Mouse (Mus musculus) hindbrain, embryonic 11.5 days (tissue): ENCODE results near the gene Osbpl5. TPM values are rescaled to one million over a fixed set of nuclear protein-coding genes. Genes with fewer than 3 reads are reported as not detected.

Experiments
- ATAC-seq: fragments of 200-750 bp; cut with Nextera tagmentation; 2 replicates; pipeline ENCODE4 v1.8.0; 2017; ENCODE audit warnings: mild to moderate bottlenecking, moderate TSS enrichment, moderate library complexity; ENCODE audit not compliant: low FRiP score
- DNase-seq: peaks from one replicate; pipeline ENCODE4 v3.0.0-alpha.2; 2015; ENCODE audit warnings: low spot score
- H3K27ac ChIP-seq: fragments of 300-500 bp; sonication (generic); 2 replicates; pipeline ENCODE4 v1.5.1; 2014; ENCODE audit warnings: mild to moderate bottlenecking, low read depth, low read length
- H3K27me3 ChIP-seq: fragments of 300-500 bp; sonication (generic); 2 replicates; pipeline ENCODE4 v1.6.1; 2014; ENCODE audit warnings: mild to moderate bottlenecking, low read length, moderate library complexity, mixed read lengths; ENCODE audit not compliant: control insufficient read depth, insufficient read depth
- H3K36me3 ChIP-seq: fragments of 300-500 bp; sonication (generic); 2 replicates; pipeline ENCODE4 v1.6.1; 2014; ENCODE audit warnings: mild to moderate bottlenecking, low read length, moderate library complexity, mixed read lengths; ENCODE audit not compliant: control insufficient read depth, insufficient read depth
- H3K4me1 ChIP-seq: fragments of 300-500 bp; sonication (generic); replicated peaks from 2 replicates; pipeline ENCODE4 v1.6.1; 2014; ENCODE audit warnings: low read length, mixed read lengths; ENCODE audit not compliant: control insufficient read depth, insufficient read depth
- H3K4me2 ChIP-seq: fragments of 300-500 bp; sonication (generic); replicated peaks from 2 replicates; pipeline ENCODE4 v1.6.1; 2014; ENCODE audit warnings: mild to moderate bottlenecking, low read depth, low read length
- H3K4me3 ChIP-seq: fragments of 300-500 bp; sonication (generic); 2 replicates; pipeline ENCODE4 v1.5.1; 2014; ENCODE audit warnings: low read depth, low read length
- H3K9ac ChIP-seq: fragments of 300-500 bp; sonication (generic); 2 replicates; pipeline ENCODE4 v1.6.1; 2014; ENCODE audit warnings: low read depth, low read length
- H3K9me3 ChIP-seq: fragments of 300-500 bp; sonication (generic); 2 replicates; pipeline ENCODE4 v1.6.1; 2016; ENCODE audit warnings: low read length; ENCODE audit not compliant: control insufficient read depth
- WGBS: fragments of 180-500 bp; shearing (Covaris S2); extraction: QIAGEN DNeasy Blood & Tissue Kit; methylation state at CpG from one replicate; pipeline ENCODE4 v1.1.7; 2014; 5-methylcytosine and 5-hydroxymethylcytosine counted together
- polyA plus RNA-seq: library from polyadenylated mRNA; unstranded; fragments of >200 nt; fragmentation: Nextera tagmentation; extraction: Ambion mirVana; gene quantifications from 2 replicates; pipeline ENCODE4 v1.2.1, GENCODE M21; 2014

The Osbpl5 gene
- polyA plus RNA-seq, 1 experiment from 2014 or later: 13.7 TPM

GRCm38 (mm10) chr7:143709395-143709794, 47.4 kb downstream of the Osbpl5 start:
- ATAC-seq: no peak
- H3K4me1 ChIP-seq: no peaks in the 10 kb centered on the region
- 89% methylated on average over 7 of the region's 7 CpGs for WGBS
- no peaks in the 10 kb centered on the region for H3K27me3 ChIP-seq
- H3K27ac ChIP-seq: no peak overlapping the region
- no peak overlapping the region for H3K4me3 ChIP-seq
- no peaks in the 10 kb centered on the region for H3K9me3 ChIP-seq
- no peak for DNase-seq
- no peak overlapping the region for H3K9ac ChIP-seq
- no peak overlapping the region for H3K4me2 ChIP-seq
- H3K36me3 ChIP-seq: no peaks in the 10 kb centered on the region

GRCm38 (mm10) chr7:143706697-143707438, 49.9 kb downstream of the Osbpl5 start:
- peak; percentile 66 for ATAC-seq
- H3K9me3 ChIP-seq: no peaks in the 10 kb centered on the region
- WGBS: 42% methylated on average over 7 of the region's 7 CpGs

GRCm38 (mm10) chr7:143696140-143696539, 60.6 kb downstream of the Osbpl5 start:
- no peak overlapping the region for H3K4me3 ChIP-seq
- H3K9ac ChIP-seq: no peak overlapping the region
- peaks cover 3% of the 10 kb centered on the region; the same call in 1 of the 2 replicates for H3K36me3 ChIP-seq
- no peaks in the 10 kb centered on the region for H3K27me3 ChIP-seq
- H3K4me2 ChIP-seq: no peak overlapping the region
- DNase-seq: peak; percentile 41
- H3K27ac ChIP-seq: no peak overlapping the region
- H3K4me1 ChIP-seq: no peaks in the 10 kb centered on the region
- 68% methylated on average over 2 of the region's 2 CpGs for WGBS
- ATAC-seq: no peak
- no peaks in the 10 kb centered on the region; the same call in 1 of the 2 replicates for H3K9me3 ChIP-seq

More at GRCm38 (mm10) chr7:143706697-143707438, 49.9 kb downstream of the Osbpl5 start:
- no peaks in the 10 kb centered on the region for H3K27me3 ChIP-seq
- H3K4me1 ChIP-seq: no peaks in the 10 kb centered on the region
- DNase-seq: peak; percentile 97
- H3K36me3 ChIP-seq: no peaks in the 10 kb centered on the region
- H3K4me3 ChIP-seq: no peak overlapping the region
- no peak overlapping the region for H3K4me2 ChIP-seq
- no peak overlapping the region for H3K27ac ChIP-seq
- no peak overlapping the region for H3K9ac ChIP-seq

DNA sequence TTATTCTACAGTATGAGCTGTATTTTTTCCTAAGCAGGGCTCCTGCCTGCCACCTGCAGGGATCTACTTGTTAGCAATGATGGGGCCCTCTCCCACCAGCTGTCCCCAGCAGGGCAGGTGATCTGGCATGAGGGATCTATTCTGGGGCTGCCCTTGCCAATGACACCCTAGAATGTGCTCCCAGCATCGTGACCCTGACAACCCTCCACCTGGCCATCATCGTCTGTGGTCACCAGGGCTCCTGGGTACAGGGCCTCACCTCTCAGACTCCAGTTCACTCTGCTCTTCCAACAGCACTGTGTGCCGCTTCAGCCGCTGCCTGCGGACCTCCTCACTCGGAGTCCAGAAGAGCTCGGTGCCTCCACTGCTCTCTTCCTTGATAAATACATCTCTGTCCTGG, 62.2 kb downstream of the Osbpl5 start:
- Histone ChIP-seq H3K36me3 (peaks cover 3% of the 10 kb centered on the region; the same call in 1 of the 2 replicates), H3K4me3 (no peak overlapping the region), H3K27ac (no peak overlapping the region), H3K9ac (no peak overlapping the region), H3K4me2 (no peak overlapping the region), H3K9me3 (no peaks in the 10 kb centered on the region; the same call in 1 of the 2 replicates), H3K27me3 (no peaks in the 10 kb centered on the region), H3K4me1 (no peaks in the 10 kb centered on the region)
- WGBS: 89% methylated on average over 7 of the region's 7 CpGs
- DNase-seq: no peak
- no peak for ATAC-seq

DNA sequence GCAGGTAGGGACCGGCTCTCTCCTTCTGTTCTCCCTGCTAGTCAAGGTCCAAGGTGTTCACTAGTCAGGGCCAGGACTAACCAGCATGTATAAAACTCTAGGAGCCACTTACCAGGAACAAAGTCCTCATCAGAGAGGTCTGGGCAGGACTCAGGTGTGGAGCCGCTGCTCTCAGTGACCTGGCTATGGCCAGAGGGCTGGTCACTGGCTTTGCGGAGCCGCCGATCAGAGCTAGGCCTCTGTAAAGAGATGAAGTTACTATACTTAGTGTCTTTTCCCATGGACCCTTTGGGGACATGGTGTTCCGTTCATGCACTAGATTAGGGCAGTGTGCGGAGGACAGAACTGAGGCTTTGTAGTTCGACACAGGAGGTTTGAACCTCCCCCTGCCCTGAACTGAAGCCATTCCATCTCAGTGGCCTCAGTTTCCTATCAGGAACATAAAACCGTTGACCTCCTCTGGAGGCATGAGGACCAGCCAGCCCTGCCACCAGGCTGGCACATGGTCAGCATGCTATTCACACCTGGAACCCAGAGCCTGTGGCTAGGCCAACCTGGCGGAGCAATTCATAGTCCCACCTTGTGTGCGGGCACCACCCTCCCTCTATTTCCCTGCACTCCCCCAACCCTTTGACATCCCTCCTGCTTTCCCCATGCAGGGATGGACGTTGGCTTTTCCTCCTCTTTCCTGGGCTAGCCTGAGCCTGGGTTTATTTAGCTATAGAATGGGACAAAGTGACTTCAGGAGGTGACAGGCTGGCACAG, 63.9 kb downstream of the Osbpl5 start:
- Histone ChIP-seq H3K4me1 (no peaks in the 10 kb centered on the region), H3K36me3 (peaks cover 3% of the 10 kb centered on the region; the same call in 1 of the 2 replicates), H3K9ac (no peak overlapping the region), H3K4me2 (no peak overlapping the region), H3K27me3 (no peaks in the 10 kb centered on the region), H3K4me3 (no peak overlapping the region), H3K27ac (no peak overlapping the region), H3K9me3 (no peaks in the 10 kb centered on the region; the same call in 1 of the 2 replicates)
- DNase-seq: no peak
- 89% methylated on average over 12 of the region's 12 CpGs for WGBS
- no peak for ATAC-seq

- no peak for ATAC-seq
- DNase-seq: no peak
- Histone ChIP-seq H3K9me3 (no peaks in the 10 kb centered on the region; the same call in 1 of the 2 replicates), H3K4me1 (no peaks in the 10 kb centered on the region), H3K9ac (no peak overlapping the region), H3K4me3 (no peak overlapping the region), H3K4me2 (no peak overlapping the region), H3K27me3 (no peaks in the 10 kb centered on the region), H3K27ac (no peak overlapping the region), H3K36me3 (peaks cover 3% of the 10 kb centered on the region; the same call in 1 of the 2 replicates)
- 93% methylated on average over 4 of the region's 4 CpGs for WGBS
Measured at GRCm38 (mm10) chr7:143691909-143692308, 64.9 kb downstream of the Osbpl5 start.

DNA sequence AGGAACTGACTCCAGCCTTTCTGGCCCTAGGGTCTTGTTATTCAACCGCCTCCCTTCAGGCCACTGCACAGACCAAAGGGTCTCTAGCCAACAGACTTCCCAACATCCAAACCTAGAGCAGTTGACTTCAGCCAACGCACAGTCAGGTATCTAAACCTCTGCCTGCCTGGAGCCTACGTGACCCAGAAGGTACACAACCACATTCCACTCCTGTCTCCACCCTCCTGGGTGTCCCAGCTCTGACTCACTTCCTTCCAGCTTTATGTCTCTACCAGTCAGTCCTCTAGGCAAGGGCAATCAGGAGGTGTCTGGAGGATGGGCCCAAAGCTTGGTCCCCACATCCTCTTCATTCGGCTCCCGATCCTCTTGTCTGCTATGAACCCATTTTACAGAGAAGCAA, 65.6 kb downstream of the Osbpl5 start:
- H3K4me3 ChIP-seq: no peak overlapping the region
- H3K9ac ChIP-seq: no peak overlapping the region
- H3K27ac ChIP-seq: no peak overlapping the region
- H3K4me1 ChIP-seq: no peaks in the 10 kb centered on the region
- H3K4me2 ChIP-seq: no peak overlapping the region
- WGBS: 91% methylated on average over 5 of the region's 5 CpGs
- H3K36me3 ChIP-seq: peaks cover 3% of the 10 kb centered on the region; the same call in 1 of the 2 replicates
- DNase-seq (no peak), ATAC-seq (no peak)
- no peaks in the 10 kb centered on the region; the same call in 1 of the 2 replicates for H3K9me3 ChIP-seq
- no peaks in the 10 kb centered on the region for H3K27me3 ChIP-seq

DNA sequence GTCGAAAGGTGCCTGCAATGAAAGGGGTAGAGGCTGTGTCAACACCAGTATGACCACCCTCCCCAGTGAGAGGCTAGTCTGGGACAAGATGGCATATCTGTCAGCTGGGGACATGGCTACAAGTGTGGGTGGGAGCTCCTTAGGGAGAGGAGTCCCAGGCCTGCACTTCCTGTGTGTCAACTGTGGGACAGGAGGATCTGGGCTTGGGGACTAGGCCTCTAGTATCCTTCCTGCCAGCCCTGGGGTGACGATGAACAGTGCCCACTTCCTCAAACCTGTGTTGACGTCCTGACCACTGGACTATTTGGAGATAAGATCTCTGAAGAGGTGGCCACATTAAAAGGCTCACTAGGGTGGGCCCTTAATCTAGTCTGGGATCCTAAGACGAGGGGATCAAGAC, 66.8 kb downstream of the Osbpl5 start:
- Histone ChIP-seq H3K27me3 (no peaks in the 10 kb centered on the region), H3K4me3 (no peak overlapping the region), H3K4me1 (no peaks in the 10 kb centered on the region), H3K9me3 (no peaks in the 10 kb centered on the region), H3K36me3 (no peaks in the 10 kb centered on the region), H3K27ac (no peak overlapping the region), H3K9ac (no peak overlapping the region), H3K4me2 (no peak overlapping the region)
- DNase-seq: no peak
- no peak for ATAC-seq
- WGBS: 86% methylated on average over 4 of the region's 4 CpGs
